Mouse (Mus musculus) cerebellum, adult 2 months (tissue): ENCODE measurements around the gene Trub1.

Source experiments
- CTCF ChIP-seq: fragments of 200-500 bp; IDR thresholded peaks from 2 replicates; pipeline ENCODE4 v1.5.1; 2011; ENCODE audit warnings: low read depth, mild to moderate bottlenecking, control low read depth, low read length, moderate library complexity, borderline replicate concordance; ENCODE audit not compliant: insufficient read depth
- POLR2A ChIP-seq: fragments of 200-500 bp; IDR thresholded peaks from 2 replicates; pipeline ENCODE4 v1.6.1; 2011; ENCODE audit warnings: low read length, control low read depth, borderline replicate concordance; ENCODE audit not compliant: insufficient read depth

DNA sequence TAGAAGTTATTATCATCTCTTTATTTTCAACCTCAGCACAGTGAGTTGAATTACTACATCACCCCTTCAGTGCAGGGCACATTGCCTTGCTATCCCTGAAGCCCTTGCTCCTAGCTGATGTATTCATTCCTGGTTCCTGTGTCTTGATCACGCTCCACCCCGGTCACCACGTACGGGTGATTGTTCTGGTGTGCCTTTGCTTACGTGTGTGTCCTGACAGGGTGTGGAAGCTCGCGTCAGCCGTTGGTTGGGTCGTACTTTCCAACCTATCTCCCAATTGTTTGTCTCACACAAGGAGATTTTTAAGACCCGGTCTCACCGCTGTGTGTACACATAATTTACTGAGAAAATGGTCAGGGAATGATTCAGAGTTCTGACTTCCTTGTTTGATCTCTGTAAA is 58.1 kb downstream of the Trub1 start:
- no peak for TF ChIP-seq POLR2A
- no peak for TF ChIP-seq CTCF
